Mouse (Mus musculus) heart, embryonic 14.5 days (tissue): Measurements from ENCODE around the gene Sgca. TPM values are rescaled to one million over a fixed set of nuclear protein-coding genes. Genes with fewer than 3 reads are reported as not detected.

Experiments
- ATAC-seq: fragments of 200-750 bp; cut with Nextera tagmentation; 2 replicates; pipeline ENCODE4 v1.8.0; 2017; ENCODE audit warnings: low read depth, moderate TSS enrichment; ENCODE audit not compliant: insufficient number of reproducible peaks, insufficient read depth, low FRiP score
- H3K27ac ChIP-seq, 2 experiments: fragments of 200-500 bp in 1 of 2; fragments of 300-500 bp in 1 of 2; sonication (generic) in 1 of 2; replicated peaks in 1 of 2; 2 replicates each; pipeline ENCODE4 v1.5.1; 2012 to 2014; ENCODE audit warnings: low read depth in 2 of 2, low read length in 2 of 2, control low read depth in 1 of 2, mild to moderate bottlenecking in 1 of 2, mixed read lengths in 1 of 2; ENCODE audit not compliant: control insufficient read depth in 1 of 2, insufficient read depth in 1 of 2
- H3K27me3 ChIP-seq: fragments of 300-500 bp; sonication (generic); 2 replicates; pipeline ENCODE4 v1.6.1; 2014; ENCODE audit warnings: mild to moderate bottlenecking, low read length, control low read depth; ENCODE audit not compliant: control insufficient read depth, insufficient read depth
- H3K36me3 ChIP-seq: fragments of 300-500 bp; sonication (generic); 2 replicates; pipeline ENCODE4 v1.6.1; 2014; ENCODE audit warnings: mild to moderate bottlenecking, control low read depth, low read length, mixed read lengths; ENCODE audit not compliant: control insufficient read depth, insufficient read depth
- H3K4me1 ChIP-seq, 2 experiments: fragments of 200-500 bp in 1 of 2; fragments of 300-500 bp in 1 of 2; sonication (generic) in 1 of 2; 2 replicates each; pipeline ENCODE4 v1.6.1; 2012 to 2014; ENCODE audit warnings: low read length in 2 of 2, control low read depth in 1 of 2, mixed read lengths in 1 of 2; ENCODE audit not compliant: control insufficient read depth in 2 of 2, insufficient read depth in 2 of 2
- H3K4me2 ChIP-seq: fragments of 300-500 bp; sonication (generic); 2 replicates; pipeline ENCODE4 v1.6.1; 2014; ENCODE audit warnings: mild to moderate bottlenecking, low read length
- H3K4me3 ChIP-seq, 2 experiments: fragments of 200-500 bp in 1 of 2; fragments of 300-500 bp in 1 of 2; sonication (generic) in 1 of 2; 2 replicates each; pipeline ENCODE4 v1.5.1; 2012 to 2014; ENCODE audit warnings: low read length in 2 of 2, mild to moderate bottlenecking in 2 of 2, control low read depth in 1 of 2, low read depth in 1 of 2, moderate library complexity in 1 of 2; ENCODE audit not compliant: control insufficient read depth in 1 of 2, insufficient read depth in 1 of 2
- H3K9ac ChIP-seq: fragments of 300-500 bp; sonication (generic); 2 replicates; pipeline ENCODE4 v1.6.1; 2014; ENCODE audit warnings: mild to moderate bottlenecking, low read length
- H3K9me3 ChIP-seq: fragments of 300-500 bp; sonication (generic); 2 replicates; pipeline ENCODE4 v1.6.1; 2016; ENCODE audit warnings: low read length, control low read depth; ENCODE audit not compliant: control insufficient read depth
- WGBS: fragments of 180-500 bp; shearing (Covaris S2); extraction: QIAGEN DNeasy Blood & Tissue Kit; methylation state at CpG from one replicate; pipeline ENCODE4 v1.1.7; 2014; 5-methylcytosine and 5-hydroxymethylcytosine counted together
- polyA plus RNA-seq: library from polyadenylated mRNA; unstranded; fragments of >200 nt; fragmentation: Nextera tagmentation; extraction: Ambion mirVana; gene quantifications from 2 replicates; pipeline ENCODE4 v1.2.1, GENCODE M21; 2014

Gene Sgca
- polyA plus RNA-seq, 1 experiment from 2014 or later = 34.6 TPM

DNA sequence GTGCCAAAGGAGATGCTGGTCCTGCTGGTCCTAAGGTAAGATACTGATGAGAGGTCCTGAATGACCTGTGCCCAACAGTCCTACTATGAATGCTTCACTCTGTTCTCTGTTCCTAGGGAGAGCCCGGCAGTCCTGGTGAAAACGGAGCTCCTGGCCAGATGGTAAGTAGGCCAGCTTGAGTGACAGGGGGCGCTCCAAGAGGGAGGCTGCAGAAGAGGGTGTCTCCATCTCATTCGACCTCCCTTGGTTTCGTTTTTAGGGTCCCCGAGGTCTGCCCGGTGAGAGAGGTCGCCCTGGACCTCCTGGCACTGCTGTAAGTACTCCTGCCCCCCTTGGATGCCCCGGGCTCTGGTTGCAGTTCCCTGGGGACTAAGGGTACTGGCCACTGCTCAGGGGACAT lies 35.0 kb downstream of the Sgca start:
- H3K9ac ChIP-seq = 0 out of 2 replicates have a peak overlapping the region, but pooled peaks have one; percentile 8
- no peak for ATAC-seq
- no peaks in the 10 kb centered on the region for H3K9me3 ChIP-seq
- peaks cover 40% of the 10 kb centered on the region for H3K27me3 ChIP-seq
- WGBS = 35% methylated on average over 9 of the region's 9 CpGs
- peak overlapping the region; percentile 0 to 38; a peak in 1 of 4 replicates for H3K27ac ChIP-seq
- H3K4me2 ChIP-seq = no peak overlapping the region
- peaks cover 48% of the 10 kb centered on the region; the same call in 1 of the 2 replicates for H3K36me3 ChIP-seq
- no peak overlapping the region for H3K4me3 ChIP-seq
- H3K4me1 ChIP-seq = peaks cover 0 to 2% of the 10 kb centered on the region in 2 experiments; a peak in 1 of 4 replicates

DNA sequence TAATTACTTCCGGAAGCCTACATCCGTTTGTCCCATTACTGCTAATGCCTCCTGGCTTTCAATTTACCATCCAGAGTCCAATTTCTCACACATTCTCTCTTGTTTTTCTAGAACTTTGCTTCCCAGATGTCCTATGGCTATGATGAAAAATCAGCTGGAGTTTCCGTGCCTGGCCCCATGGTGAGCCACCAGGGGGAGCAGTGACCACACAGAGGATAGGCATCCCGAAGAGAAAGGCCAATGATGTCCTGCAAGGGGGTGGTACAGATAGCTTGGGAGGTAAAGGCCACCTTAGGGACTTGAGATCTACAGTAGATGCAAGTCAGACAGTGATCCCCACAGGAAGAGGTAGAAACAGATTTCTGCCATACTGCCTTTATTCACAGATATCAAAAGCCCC lies 36.8 kb downstream of the Sgca start:
- H3K9me3 ChIP-seq = no peaks in the 10 kb centered on the region
- H3K4me1 ChIP-seq = peaks cover 3 to 6% of the 10 kb centered on the region in 2 experiments; a peak in 2 of 4 replicates
- 20% methylated on average over 4 of the region's 4 CpGs for WGBS
- peaks cover 55% of the 10 kb centered on the region for H3K27me3 ChIP-seq
- peak overlapping the region; percentile 79; the same call in 1 of the 2 replicates for H3K9ac ChIP-seq
- H3K4me3 ChIP-seq = peak overlapping the region in 1 of 2 experiments; percentile 48; a peak in 1 of 4 replicates
- H3K4me2 ChIP-seq = peak overlapping the region; percentile 76
- ATAC-seq = no peak
- peaks cover 35% of the 10 kb centered on the region; the same call in 1 of the 2 replicates for H3K36me3 ChIP-seq
- peak overlapping the region in 1 of 2 experiments; percentile 6; a peak in 1 of 4 replicates for H3K27ac ChIP-seq

DNA sequence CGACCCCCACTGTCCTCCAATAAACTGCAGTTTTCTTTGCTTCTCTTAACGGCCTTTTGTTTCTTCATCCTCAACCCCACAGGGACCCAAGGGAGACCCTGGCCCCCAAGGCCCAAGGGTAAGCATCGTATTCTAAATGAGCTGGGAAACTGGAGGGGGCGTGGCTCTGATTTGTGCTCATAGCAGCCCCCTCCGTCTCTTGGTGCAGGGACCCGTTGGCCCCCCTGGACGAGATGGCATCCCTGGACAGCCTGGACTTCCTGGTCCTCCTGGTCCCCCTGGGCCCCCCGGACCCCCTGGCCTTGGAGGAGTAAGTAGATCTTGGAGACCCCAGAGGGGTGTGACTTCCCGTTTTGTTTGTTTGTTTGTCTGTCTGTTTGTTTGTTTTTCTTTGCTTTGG lies 37.8 kb downstream of the Sgca start:
- H3K27me3 ChIP-seq = peaks cover 53% of the 10 kb centered on the region

DNA sequence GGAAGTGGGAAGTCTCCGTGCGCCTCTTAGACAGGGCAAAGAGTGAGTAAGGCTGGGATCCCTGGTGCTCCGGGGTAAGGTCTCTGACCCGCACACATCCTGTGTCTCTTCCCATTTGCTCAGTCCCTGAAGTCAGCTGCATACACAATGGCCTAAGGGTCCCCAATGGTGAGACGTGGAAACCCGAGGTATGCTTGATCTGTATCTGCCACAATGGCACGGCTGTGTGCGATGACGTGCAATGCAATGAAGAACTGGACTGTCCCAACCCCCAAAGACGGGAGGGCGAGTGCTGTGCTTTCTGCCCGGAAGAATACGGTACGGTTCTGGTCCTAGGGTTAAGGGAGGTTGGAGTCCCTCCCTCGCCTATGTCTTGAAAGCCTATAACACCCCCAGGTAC lies 38.3 kb downstream of the Sgca start:
- Histone ChIP-seq H3K36me3 (peaks cover 23% of the 10 kb centered on the region; the same call in 1 of the 2 replicates), H3K27me3 (peaks cover 53% of the 10 kb centered on the region), H3K4me1 (peaks cover 8 to 19% of the 10 kb centered on the region in 2 experiments), H3K4me3 (peak overlapping the region; percentile 48 to 59), H3K9ac (peak overlapping the region; percentile 79), H3K4me2 (peak overlapping the region; percentile 76), H3K9me3 (no peaks in the 10 kb centered on the region), H3K27ac (peak overlapping the region; percentile 48 to 83)
- ATAC-seq = 0 out of 2 replicates have a peak, but pooled peaks have one; percentile 7
- 6% methylated on average over 15 of the region's 15 CpGs for WGBS

More for the DNA sequence above, 37.8 kb downstream of the Sgca start:
- Histone ChIP-seq H3K27ac (peak overlapping the region in 1 of 2 experiments; percentile 83; a peak in 1 of 4 replicates), H3K9me3 (no peaks in the 10 kb centered on the region), H3K4me3 (peak overlapping the region; percentile 48 to 59), H3K4me2 (peak overlapping the region; percentile 76), H3K36me3 (peaks cover 28% of the 10 kb centered on the region; the same call in 1 of the 2 replicates), H3K9ac (peak overlapping the region; percentile 79), H3K4me1 (peaks cover 8 to 14% of the 10 kb centered on the region in 2 experiments)
- no peak for ATAC-seq
- 27% methylated on average over 9 of the region's 9 CpGs for WGBS

DNA sequence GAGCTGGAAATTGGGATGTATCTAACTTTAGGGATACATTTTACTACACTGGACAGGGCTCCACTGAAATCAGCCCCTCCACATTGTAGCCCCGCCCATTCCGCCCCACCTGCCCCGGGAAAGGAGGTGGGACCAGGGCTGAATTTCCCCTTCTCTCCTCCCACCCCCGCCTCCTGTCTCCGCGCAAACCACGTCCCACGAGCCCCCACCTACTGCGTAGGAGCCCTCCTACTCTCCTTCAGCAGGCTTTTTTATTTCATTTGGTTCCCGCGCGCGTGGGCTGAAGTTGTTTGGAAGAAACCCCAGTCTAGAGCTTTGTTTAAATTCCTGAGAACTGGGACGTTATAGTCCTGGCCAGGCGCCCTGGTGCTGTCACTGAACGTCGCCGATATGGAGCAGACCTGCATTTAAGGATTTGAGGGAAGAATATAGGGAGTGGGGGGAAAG lies 38.8 kb downstream of the Sgca start:
- peaks cover 8 to 19% of the 10 kb centered on the region in 2 experiments for H3K4me1 ChIP-seq
- ATAC-seq = peak; percentile 62
- peaks cover 49% of the 10 kb centered on the region for H3K27me3 ChIP-seq
- H3K4me2 ChIP-seq = peak overlapping the region; percentile 76
- H3K9me3 ChIP-seq = no peaks in the 10 kb centered on the region
- WGBS = under 1% methylated on average over 18 of the region's 18 CpGs
- H3K4me3 ChIP-seq = peak overlapping the region; percentile 48 to 59
- H3K36me3 ChIP-seq = peaks cover 19% of the 10 kb centered on the region; the same call in 1 of the 2 replicates
- peak overlapping the region; percentile 79 for H3K9ac ChIP-seq
- peak overlapping the region in 1 of 2 experiments; percentile 83; a peak in 3 of 4 replicates for H3K27ac ChIP-seq

DNA sequence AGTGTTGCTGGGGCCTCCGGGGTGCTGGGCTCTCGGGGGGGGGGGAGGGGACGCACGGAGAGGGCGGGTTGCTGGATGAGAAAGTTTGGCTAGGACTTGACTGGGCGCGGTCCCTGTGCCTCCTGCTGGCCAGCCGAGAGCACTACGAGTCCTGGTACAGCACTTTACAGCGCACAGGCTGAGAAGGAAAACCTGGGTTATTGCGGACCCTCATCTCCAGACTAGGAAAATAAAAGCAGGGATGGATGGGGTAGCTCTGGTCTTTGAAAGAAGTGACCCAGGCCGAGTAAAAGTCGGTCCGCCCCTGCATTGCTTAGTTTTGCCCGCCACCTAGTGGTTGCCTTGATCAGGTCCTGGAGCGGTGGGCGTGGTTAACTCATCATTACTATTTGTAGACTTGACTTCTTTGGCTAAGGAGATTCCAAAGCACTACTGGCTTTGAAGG lies 39.3 kb downstream of the Sgca start:
- Histone ChIP-seq H3K4me1 (peaks cover 8 to 19% of the 10 kb centered on the region in 2 experiments), H3K9ac (peak overlapping the region; percentile 79), H3K27me3 (peaks cover 44% of the 10 kb centered on the region), H3K27ac (peak overlapping the region; percentile 83 to 86), H3K4me2 (peak overlapping the region; percentile 76), H3K9me3 (no peaks in the 10 kb centered on the region), H3K36me3 (peaks cover 14% of the 10 kb centered on the region; the same call in 1 of the 2 replicates), H3K4me3 (peak overlapping the region; percentile 48 to 59)
- ATAC-seq = peak; percentile 69
- under 1% methylated on average over 17 of the region's 17 CpGs for WGBS

DNA sequence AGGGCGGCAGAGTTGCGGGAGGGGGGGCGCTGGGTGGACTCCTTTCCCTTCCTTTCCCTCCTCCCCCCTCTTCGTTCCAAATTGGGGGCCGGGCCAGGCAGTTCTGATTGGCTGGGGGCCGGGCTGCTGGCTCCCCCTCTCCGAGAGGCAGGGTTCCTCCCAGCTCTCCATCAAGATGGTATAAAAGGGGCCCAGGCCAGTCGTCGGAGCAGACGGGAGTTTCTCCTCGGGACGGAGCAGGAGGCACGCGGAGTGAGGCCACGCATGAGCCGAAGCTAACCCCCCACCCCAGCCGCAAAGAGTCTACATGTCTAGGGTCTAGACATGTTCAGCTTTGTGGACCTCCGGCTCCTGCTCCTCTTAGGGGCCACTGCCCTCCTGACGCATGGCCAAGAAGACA lies 40.1 kb downstream of the Sgca start, which contains the start of gene Col1a1:
Gene Col1a1, plus strand, starts transcription at position 180 of the 400 bp plus-strand sequence.
- Histone ChIP-seq H3K27me3 (peaks cover 44% of the 10 kb centered on the region), H3K27ac (peak within 1 kb of the TSS; percentile 83 to 86), H3K4me1 (peaks cover 8 to 19% of the 10 kb centered on the region in 2 experiments), H3K4me2 (peak within 1 kb of the TSS; percentile 76), H3K4me3 (peak within 1 kb of the TSS; percentile 48 to 59), H3K36me3 (peaks cover 14% of the 10 kb centered on the region; the same call in 1 of the 2 replicates), H3K9me3 (no peaks in the 10 kb centered on the region), H3K9ac (peak within 1 kb of the TSS; percentile 79)
- 16% methylated on average over 19 of the region's 19 CpGs for WGBS
- ATAC-seq = peak; percentile 27
